Mouse (Mus musculus): ENCODE measurements around the gene Stxbp5l. TPM values are rescaled to one million over a fixed set of nuclear protein-coding genes. Genes with fewer than 3 reads are reported as not detected.
"Not testable (repeated sequence)": the region's sequence is repeated elsewhere in the genome, so short reads cannot be mapped to it uniquely, and the experiment has no call there.

Gene Stxbp5l
- polyA plus RNA-seq, 1 experiment from 2014 or later, result 0.04 TPM

- Histone ChIP-seq H3K4me3 (ENCODE audit: low read depth, low read length) (no peak overlapping the region), H3K27ac (ENCODE audit: low read length) (no peak overlapping the region), H3K27me3 (replicated peaks; ENCODE audit: insufficient read depth, low read length) (no peaks in the 10 kb centered on the region), H3K36me3 (ENCODE audit: insufficient read depth, low read length) (no peaks in the 10 kb centered on the region), H3K9ac (replicated peaks; ENCODE audit: low read depth) (no peak overlapping the region), H3K4me1 (ENCODE audit: insufficient read depth, low read depth, low read length) (no peaks in the 10 kb centered on the region), H3K9me3 (ENCODE audit: low read length) (no peaks in the 10 kb centered on the region), H3K4me2 (replicated peaks; ENCODE audit: low read depth, low read length) (no peak overlapping the region)
- TF ChIP-seq CTCF (IDR thresholded peaks at IDR 0.05) (no peak), EP300 (IDR thresholded peaks at IDR 0.05) (no peak)
- 84% methylated on average over 1 of the region's 1 CpGs for WGBS
- DNase-seq (ENCODE audit: low spot score), result no peak
- ATAC-seq, result no peak
Measured at GRCm38 (mm10) chr16:37372716-37373115, 12.0 kb downstream of the Stxbp5l start.

GRCm38 (mm10) chr16:37367426-37367825 lies 17.3 kb downstream of the Stxbp5l start:
- Histone ChIP-seq H3K4me3 (ENCODE audit: low read depth, low read length) (no peak overlapping the region), H3K4me2 (replicated peaks; ENCODE audit: low read depth, low read length) (no peak overlapping the region), H3K4me1 (ENCODE audit: insufficient read depth, low read depth, low read length) (no peaks in the 10 kb centered on the region), H3K9me3 (ENCODE audit: low read length) (no peaks in the 10 kb centered on the region), H3K9ac (replicated peaks; ENCODE audit: low read depth) (no peak overlapping the region), H3K27me3 (replicated peaks; ENCODE audit: insufficient read depth, low read length) (no peaks in the 10 kb centered on the region), H3K27ac (ENCODE audit: low read length) (no peak overlapping the region), H3K36me3 (ENCODE audit: insufficient read depth, low read length) (no peaks in the 10 kb centered on the region)
- ATAC-seq (no peak), DNase-seq (ENCODE audit: low spot score) (no peak)
- no peak for TF ChIP-seq CTCF (IDR thresholded peaks at IDR 0.05)
- TF ChIP-seq EP300 (IDR thresholded peaks at IDR 0.05), result no peak
- 85% methylated on average over 4 of the region's 4 CpGs for WGBS

GRCm38 (mm10) chr16:37363958-37364357 lies 20.8 kb downstream of the Stxbp5l start:
- Histone ChIP-seq H3K4me1 (ENCODE audit: insufficient read depth, low read depth, low read length) (no peaks in the 10 kb centered on the region), H3K27ac (ENCODE audit: low read length) (no peak overlapping the region), H3K9ac (replicated peaks; ENCODE audit: low read depth) (no peak overlapping the region), H3K27me3 (replicated peaks; ENCODE audit: insufficient read depth, low read length) (no peaks in the 10 kb centered on the region), H3K9me3 (ENCODE audit: low read length) (no peaks in the 10 kb centered on the region), H3K4me2 (replicated peaks; ENCODE audit: low read depth, low read length) (no peak overlapping the region), H3K4me3 (ENCODE audit: low read depth, low read length) (no peak overlapping the region), H3K36me3 (ENCODE audit: insufficient read depth, low read length) (no peaks in the 10 kb centered on the region)
- 79% methylated on average over 2 of the region's 2 CpGs for WGBS
- ATAC-seq (no peak), DNase-seq (ENCODE audit: low spot score) (no peak)
- TF ChIP-seq EP300 (IDR thresholded peaks at IDR 0.05), result no peak
- TF ChIP-seq CTCF (IDR thresholded peaks at IDR 0.05), result no peak

- Histone ChIP-seq H3K4me3 (ENCODE audit: low read depth, low read length) (no peak overlapping the region), H3K9me3 (ENCODE audit: low read length) (no peaks in the 10 kb centered on the region), H3K4me1 (ENCODE audit: insufficient read depth, low read depth, low read length) (no peaks in the 10 kb centered on the region), H3K27ac (ENCODE audit: low read length) (no peak overlapping the region), H3K36me3 (ENCODE audit: insufficient read depth, low read length) (no peaks in the 10 kb centered on the region), H3K9ac (replicated peaks; ENCODE audit: low read depth) (no peak overlapping the region), H3K27me3 (replicated peaks; ENCODE audit: insufficient read depth, low read length) (no peaks in the 10 kb centered on the region), H3K4me2 (replicated peaks; ENCODE audit: low read depth, low read length) (no peak overlapping the region)
- no peak for DNase-seq (ENCODE audit: low spot score)
- 86% methylated on average over 3 of the region's 3 CpGs for WGBS
- ATAC-seq, result no peak
- TF ChIP-seq CTCF (IDR thresholded peaks at IDR 0.05), result no peak
- TF ChIP-seq EP300 (IDR thresholded peaks at IDR 0.05), result no peak
Measured at GRCm38 (mm10) chr16:37355621-37356020, 29.1 kb downstream of the Stxbp5l start.

GRCm38 (mm10) chr16:37347092-37347491 lies 37.7 kb downstream of the Stxbp5l start:
- no peak overlapping the region for H3K9ac ChIP-seq (replicated peaks; ENCODE audit: low read depth)
- DNase-seq (ENCODE audit: low spot score) (no peak), ATAC-seq (no peak)
- no peaks in the 10 kb centered on the region for H3K4me1 ChIP-seq (ENCODE audit: insufficient read depth, low read depth, low read length)
- no peaks in the 10 kb centered on the region for H3K27me3 ChIP-seq (replicated peaks; ENCODE audit: insufficient read depth, low read length)
- H3K36me3 ChIP-seq (ENCODE audit: insufficient read depth, low read length), result no peaks in the 10 kb centered on the region
- TF ChIP-seq EP300 (IDR thresholded peaks at IDR 0.05) (no peak), CTCF (IDR thresholded peaks at IDR 0.05) (peak; percentile 24)
- 8% methylated on average over 3 of the region's 3 CpGs for WGBS
- no peak overlapping the region for H3K4me2 ChIP-seq (replicated peaks; ENCODE audit: low read depth, low read length)
- H3K9me3 ChIP-seq (ENCODE audit: low read length), result no peaks in the 10 kb centered on the region
- H3K4me3 ChIP-seq (ENCODE audit: low read depth, low read length), result no peak overlapping the region
- H3K27ac ChIP-seq (ENCODE audit: low read length), result no peak overlapping the region

GRCm38 (mm10) chr16:37344960-37345359 lies 39.8 kb downstream of the Stxbp5l start:
- no peaks in the 10 kb centered on the region for H3K9me3 ChIP-seq (ENCODE audit: low read length)
- TF ChIP-seq CTCF (IDR thresholded peaks at IDR 0.05) (no peak), EP300 (IDR thresholded peaks at IDR 0.05) (no peak)
- ATAC-seq, result no peak
- H3K27me3 ChIP-seq (replicated peaks; ENCODE audit: insufficient read depth, low read length), result no peaks in the 10 kb centered on the region
- H3K9ac ChIP-seq (replicated peaks; ENCODE audit: low read depth), result no peak overlapping the region
- no peak overlapping the region for H3K4me2 ChIP-seq (replicated peaks; ENCODE audit: low read depth, low read length)
- no peak for DNase-seq (ENCODE audit: low spot score)
- no peak overlapping the region for H3K4me3 ChIP-seq (ENCODE audit: low read depth, low read length)
- H3K36me3 ChIP-seq (ENCODE audit: insufficient read depth, low read length), result no peaks in the 10 kb centered on the region
- H3K4me1 ChIP-seq (ENCODE audit: insufficient read depth, low read depth, low read length), result no peaks in the 10 kb centered on the region
- 33% methylated on average over 2 of the region's 2 CpGs for WGBS
- no peak overlapping the region for H3K27ac ChIP-seq (ENCODE audit: low read length)

- ATAC-seq; H3K4me1 ChIP-seq (ENCODE audit: insufficient read depth, low read depth, low read length); H3K27me3 ChIP-seq (replicated peaks; ENCODE audit: insufficient read depth, low read length); H3K4me2 ChIP-seq (replicated peaks; ENCODE audit: low read depth, low read length); H3K27ac ChIP-seq (ENCODE audit: low read length); DNase-seq (ENCODE audit: low spot score); H3K36me3 ChIP-seq (ENCODE audit: insufficient read depth, low read length); H3K9ac ChIP-seq (replicated peaks; ENCODE audit: low read depth); H3K4me3 ChIP-seq (ENCODE audit: low read depth, low read length); H3K9me3 ChIP-seq (ENCODE audit: low read length): not testable (repeated sequence)
Measured at GRCm38 (mm10) chr16:37341446-37341845, 43.3 kb downstream of the Stxbp5l start.
